ENCODE assay signal across 18 mouse cellular contexts in the genomic region with DNA sequence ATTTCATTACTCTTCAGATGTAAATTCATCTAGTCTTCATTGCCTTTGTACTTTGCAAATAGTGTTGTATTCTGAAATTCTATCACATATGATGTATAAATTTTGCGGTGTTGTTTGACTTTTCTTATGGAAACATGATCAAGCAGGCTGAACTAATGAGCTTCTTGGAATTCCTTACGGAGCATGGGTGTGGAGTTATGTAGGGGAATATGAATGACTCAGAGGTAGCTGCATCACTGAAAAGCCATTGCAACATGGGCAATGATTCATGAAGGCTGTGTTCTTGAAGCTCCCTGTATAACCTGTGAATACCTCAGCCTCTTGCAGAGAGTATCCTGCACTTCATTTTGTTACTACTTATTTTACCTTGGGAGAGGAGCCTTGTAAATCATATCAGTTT. TPM values are rescaled to one million over a fixed set of nuclear protein-coding genes. Genes with fewer than 3 reads are reported as not detected.
"Had no signal": no experiment of that assay in that cellular context is flagged by ENCODE, and none has a peak within 500 bp of the region (broad histone marks: within the 10 kb centered on the region; RNA-seq: fewer than 3 reads in every experiment).

No protein-coding gene starts in this region.

- H3K27me3 ChIP-seq: limb, embryonic 12.5 days; liver, embryonic 13.5 days; lung, embryonic 15.5 days; megakaryocyte, embryonic 14.5 days; midbrain, embryonic 15.5 days; neural tube, embryonic 13.5 days had no signal

- H3K36me3 ChIP-seq: midbrain, embryonic 15.5 days had no signal

- H3K27ac ChIP-seq: kidney, postnatal 0 days; limb, embryonic 12.5 days; liver, embryonic 13.5 days; lung, embryonic 15.5 days; macrophage; midbrain, embryonic 15.5 days; neural tube, embryonic 13.5 days had no signal

- DNase-seq: kidney, postnatal 36 days; liver; liver, embryonic 13.5 days; liver, postnatal 0 days; lung, postnatal 14 days; retina, postnatal 1 day; right cerebral cortex, postnatal 4 days; spleen, adult 18-20 months had no signal

- H3K4me3 ChIP-seq: limb, embryonic 12.5 days; liver, embryonic 13.5 days; lung, embryonic 15.5 days; megakaryocyte, embryonic 14.5 days; midbrain, embryonic 15.5 days; neural tube, embryonic 13.5 days had no signal

- H3K9ac ChIP-seq: limb, embryonic 12.5 days; liver, embryonic 13.5 days; liver, postnatal 0 days; lung, embryonic 15.5 days; midbrain, embryonic 15.5 days; neural tube, embryonic 13.5 days had no signal

- H3K4me2 ChIP-seq: limb, embryonic 12.5 days; liver, embryonic 13.5 days; lung, embryonic 15.5 days; midbrain, embryonic 11.5 days; midbrain, embryonic 15.5 days; neural tube, embryonic 13.5 days had no signal

- H3K9me3 ChIP-seq: limb, embryonic 12.5 days; liver, embryonic 13.5 days; lung, embryonic 15.5 days; megakaryocyte, embryonic 14.5 days; midbrain, embryonic 15.5 days; neural tube, embryonic 13.5 days had no signal

- ATAC-seq: liver, postnatal 0 days; midbrain, embryonic 15.5 days had no signal

RNA-seq across cellular contexts. Expression of gene Gpr150, which starts 45.2 kb away (rescaled TPM):
- total RNA-seq: monocyte, adult 5-6 weeks had no signal
- polyA plus RNA-seq: lung, embryonic 15.5 days; macrophage; testis, adult 2 months had no signal
